Mouse (Mus musculus) fibroblast of lung, adult 2 months (primary cell): ENCODE results near the gene Mtss1l.

Experiments
- DNase-seq: peaks from one replicate; pipeline ENCODE4 v3.0.0-alpha.2; 2011; ENCODE audit warnings: low read depth

Mtss1l gene

GRCm38 (mm10) chr8:110740629-110741175 lies 19.4 kb downstream of the Mtss1l start:
- no peak for DNase-seq

DNA sequence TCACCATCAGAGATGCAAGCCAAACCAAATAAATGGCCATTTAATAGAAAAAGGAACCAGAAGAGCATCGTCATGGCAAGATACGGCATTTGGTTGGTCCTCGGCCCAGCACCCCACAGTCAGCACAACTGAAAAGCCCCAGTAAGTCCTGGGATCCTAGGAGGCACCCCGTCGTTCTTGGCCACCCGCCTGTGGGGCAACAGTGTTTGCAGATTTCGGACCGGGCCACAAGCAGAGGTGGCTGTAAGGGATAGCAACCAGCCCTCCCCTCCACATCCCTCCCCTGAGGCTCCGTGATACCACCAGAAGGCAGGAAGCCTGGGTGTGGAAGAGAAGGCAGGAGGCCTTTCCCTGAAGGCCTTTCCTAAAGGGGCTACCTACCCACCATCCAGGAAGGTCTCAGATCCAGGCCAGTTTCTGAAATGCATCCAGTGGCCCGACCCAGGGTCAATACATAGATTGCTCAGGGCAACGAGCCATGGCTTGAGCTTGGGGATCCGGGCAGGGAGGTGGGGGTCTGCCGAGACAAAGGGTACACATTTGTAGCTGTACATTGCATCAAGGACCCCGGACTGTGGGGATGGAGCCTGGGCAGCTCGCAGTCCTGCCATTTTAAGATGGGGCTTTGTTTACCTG lies 20.7 kb downstream of the Mtss1l start:
- no peak for DNase-seq

- DNase-seq, result no peak
Observed at GRCm38 (mm10) chr8:110742452-110742818, 21.2 kb downstream of the Mtss1l start.

- DNase-seq, result no peak
Observed at GRCm38 (mm10) chr8:110745162-110745561, 23.9 kb downstream of the Mtss1l start.

DNA sequence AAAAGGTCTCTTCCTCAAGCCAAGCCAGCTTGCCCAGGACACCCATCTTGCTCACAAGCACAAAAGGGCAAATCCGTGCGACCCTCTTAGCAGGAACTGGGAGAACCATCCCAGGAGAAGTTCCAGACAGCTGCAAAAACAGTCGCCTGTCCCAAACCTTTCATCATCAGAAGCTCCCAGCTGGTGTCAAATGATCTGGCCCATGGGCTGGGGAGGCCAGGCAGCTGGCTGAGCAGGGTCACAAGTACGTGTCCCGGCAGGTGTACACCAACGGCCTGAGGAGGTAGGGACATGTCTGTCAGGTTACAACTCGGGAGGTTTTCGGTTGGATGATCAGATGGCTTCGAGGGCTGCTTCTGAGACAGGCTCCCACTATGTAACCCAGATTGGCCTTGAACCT lies 25.4 kb downstream of the Mtss1l start:
- no peak for DNase-seq

DNA sequence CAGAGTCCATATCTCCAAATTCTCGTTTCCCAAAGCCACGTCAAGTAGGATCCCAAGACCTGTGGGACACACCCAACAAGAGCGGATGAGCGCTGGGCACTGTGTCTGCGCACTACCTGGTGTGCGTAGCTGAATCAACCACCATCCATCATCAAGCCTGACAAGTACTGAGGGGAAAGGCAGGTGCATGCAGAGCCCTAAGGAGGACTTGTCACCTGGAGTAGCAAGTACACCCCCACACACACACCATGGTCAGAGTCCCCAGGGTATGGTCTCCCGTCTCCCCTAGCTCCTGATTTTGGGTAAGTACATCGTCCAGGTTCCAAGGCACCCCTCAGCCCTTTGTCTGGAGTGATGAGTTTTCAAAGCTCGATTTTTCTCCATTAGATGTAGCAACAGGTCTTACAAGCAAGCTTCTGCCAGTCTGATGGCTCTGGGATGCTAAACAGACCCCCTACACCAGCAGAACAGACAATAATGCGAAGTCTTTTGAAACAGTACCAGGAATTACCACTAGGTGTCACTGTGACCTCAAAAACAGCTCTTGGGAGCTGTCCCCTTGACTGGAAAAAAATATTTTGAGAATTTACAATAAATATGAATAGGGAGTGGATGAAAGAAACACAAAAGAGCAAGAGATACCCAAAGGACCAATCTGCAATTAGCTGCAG lies 28.4 kb downstream of the Mtss1l start:
- no peak for DNase-seq

DNA sequence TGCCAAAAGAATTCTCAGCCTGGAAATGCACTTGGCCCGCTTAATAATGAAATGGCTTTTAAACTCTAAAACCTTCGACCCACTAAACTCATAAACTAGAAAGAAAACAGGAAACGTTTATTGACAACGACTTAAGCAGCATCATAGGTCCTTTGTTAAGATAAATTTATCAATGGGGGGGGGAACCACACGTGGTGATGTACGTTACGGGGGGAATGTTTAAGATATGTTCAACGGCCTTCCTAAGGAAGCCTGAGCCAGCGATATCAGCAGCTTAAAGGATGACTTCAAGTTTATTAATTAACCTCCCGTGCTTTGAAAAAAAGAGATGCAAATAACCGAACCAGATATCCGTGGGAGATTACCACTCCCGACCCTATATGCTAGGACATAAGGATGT lies 29.0 kb downstream of the Mtss1l start:
- no peak for DNase-seq

- DNase-seq, result no peak
Observed at GRCm38 (mm10) chr8:110751490-110751889, 30.2 kb downstream of the Mtss1l start.

GRCm38 (mm10) chr8:110754713-110755112 lies 33.4 kb downstream of the Mtss1l start:
- no peak for DNase-seq

GRCm38 (mm10) chr8:110755511-110756170 lies 34.4 kb downstream of the Mtss1l start:
- DNase-seq, result no peak

- no peak for DNase-seq
Observed at GRCm38 (mm10) chr8:110756196-110756595, 34.9 kb downstream of the Mtss1l start.

GRCm38 (mm10) chr8:110760280-110760940 lies 39.1 kb downstream of the Mtss1l start:
- DNase-seq, result no peak

- DNase-seq, result no peak
Observed at GRCm38 (mm10) chr8:110761185-110761584, 39.9 kb downstream of the Mtss1l start.

GRCm38 (mm10) chr8:110761988-110762387 lies 40.7 kb downstream of the Mtss1l start:
- DNase-seq, result no peak

DNA sequence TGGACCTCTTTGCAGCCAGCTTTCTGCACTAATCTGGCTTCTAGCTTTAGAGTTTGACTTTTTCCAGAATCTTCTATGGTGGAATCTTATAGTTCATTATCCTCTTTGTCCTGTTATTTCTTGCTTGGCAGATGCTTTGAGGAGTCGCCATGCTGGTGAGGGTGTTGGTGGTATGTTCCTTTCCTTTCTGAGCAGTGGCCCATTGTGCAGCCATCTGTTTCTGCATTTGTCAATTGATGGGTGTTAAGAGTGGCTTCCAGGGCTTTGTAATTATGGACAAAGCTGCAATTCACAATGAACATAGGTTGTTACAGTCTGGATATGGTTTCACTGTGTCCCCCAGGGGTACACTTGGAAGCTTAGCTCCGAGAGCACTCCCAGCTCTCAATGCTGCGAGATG lies 43.4 kb downstream of the Mtss1l start:
- no peak for DNase-seq

DNA sequence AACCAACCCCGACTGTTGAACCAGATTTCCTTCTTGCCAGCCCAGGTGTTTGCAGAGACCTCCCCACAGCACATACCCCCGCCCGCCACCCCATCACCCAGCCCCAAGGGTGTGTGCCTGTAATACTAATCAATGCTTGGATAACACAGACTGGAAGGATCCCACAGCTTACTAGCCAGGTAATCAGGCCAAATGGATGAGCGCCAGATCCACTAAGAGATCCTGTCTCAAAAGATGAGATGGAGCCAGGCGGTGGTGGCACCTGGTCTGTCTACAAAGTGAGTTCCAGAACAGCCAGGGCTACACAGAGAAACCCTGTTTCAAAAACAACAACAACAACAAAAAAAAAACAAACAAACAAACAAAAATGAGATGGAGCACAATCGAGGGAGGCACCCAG lies 46.0 kb downstream of the Mtss1l start:
- no peak for DNase-seq

GRCm38 (mm10) chr8:110772452-110772851 lies 51.2 kb downstream of the Mtss1l start:
- DNase-seq, result no peak

- no peak for DNase-seq
Observed at GRCm38 (mm10) chr8:110774047-110774446, 52.8 kb downstream of the Mtss1l start.

DNA sequence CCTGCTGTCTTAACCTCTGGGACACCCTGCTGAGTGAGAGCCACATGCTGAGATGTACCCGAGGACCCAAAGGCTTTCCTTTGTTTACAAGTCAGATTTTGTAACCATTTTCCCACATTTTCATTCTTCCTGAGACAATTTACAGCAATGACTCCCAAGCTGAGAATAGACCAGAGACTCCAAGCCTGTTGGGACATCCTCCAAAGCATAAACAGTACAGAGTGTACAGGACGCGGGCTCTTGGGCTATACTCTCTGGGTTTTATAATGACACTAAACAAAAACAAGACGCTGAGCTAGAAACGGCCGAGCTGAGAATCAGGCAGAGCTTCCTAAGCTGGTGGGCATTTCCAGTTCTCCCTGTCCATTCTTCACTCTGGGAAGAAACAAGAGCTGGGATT lies 53.4 kb downstream of the Mtss1l start:
- DNase-seq, result no peak

DNA sequence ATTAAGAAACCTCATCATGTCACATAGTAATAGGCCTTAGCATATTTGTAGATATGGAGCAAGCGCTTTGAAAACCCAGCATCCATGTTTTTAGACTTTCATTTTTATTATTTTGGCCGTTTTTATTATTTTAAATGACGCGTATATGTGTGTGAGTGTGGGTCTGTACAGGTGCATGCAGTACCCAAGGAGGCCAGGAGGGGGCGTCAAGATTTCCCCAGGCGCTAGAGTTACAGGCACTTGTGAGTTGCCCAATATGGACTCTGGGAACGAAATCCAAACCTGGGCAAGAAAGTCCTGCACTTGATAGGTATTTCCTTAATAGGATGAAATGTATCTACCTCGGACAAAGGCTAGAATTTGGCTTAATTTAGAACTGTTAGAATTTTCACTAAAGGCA lies 54.0 kb downstream of the Mtss1l start:
- DNase-seq, result no peak

DNA sequence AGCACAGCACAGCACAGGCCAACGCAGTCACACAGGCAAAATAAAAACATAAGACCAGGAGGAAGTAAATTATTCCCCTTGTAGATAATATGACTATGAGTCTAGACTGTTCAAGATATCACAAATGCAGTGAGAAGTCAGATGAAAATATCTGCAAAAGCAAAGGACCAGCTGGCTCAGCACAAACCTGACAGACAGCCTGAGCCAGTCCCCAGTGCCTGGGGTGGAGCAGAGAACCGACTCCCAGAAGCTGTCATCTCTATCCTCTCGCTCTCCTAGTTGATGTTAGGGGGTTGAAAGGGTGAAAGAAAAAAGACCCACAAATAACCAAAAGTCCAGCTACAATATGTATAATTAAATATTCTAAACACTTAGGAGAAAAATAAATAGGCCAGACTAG lies 54.4 kb downstream of the Mtss1l start:
- no peak for DNase-seq

DNA sequence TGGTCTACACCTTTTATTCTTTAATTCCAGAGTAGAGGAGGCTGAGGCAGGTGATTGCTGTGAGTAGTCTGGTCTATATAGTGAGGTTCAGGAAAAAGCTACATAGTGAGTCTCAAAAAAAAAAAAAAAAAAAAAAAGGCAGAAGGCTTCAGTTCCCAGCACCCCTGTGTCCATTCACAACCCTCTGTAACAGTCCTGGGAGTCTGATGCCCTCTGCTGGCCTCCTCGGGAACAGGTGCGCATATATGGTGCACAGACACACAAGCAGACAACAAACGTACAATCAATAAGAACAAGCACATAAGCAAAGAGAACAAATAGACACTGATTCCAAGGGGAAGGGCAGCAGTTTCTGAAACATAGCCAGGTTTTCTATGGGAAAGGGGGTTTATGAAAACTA lies 55.1 kb downstream of the Mtss1l start:
- no peak for DNase-seq
